Mouse (Mus musculus) liver, embryonic 13.5 days (tissue): Measurements from ENCODE around the gene Masp2. TPM values are rescaled to one million over a fixed set of nuclear protein-coding genes. Genes with fewer than 3 reads are reported as not detected.

Source experiments
- ATAC-seq: fragments of 200-750 bp; cut with Nextera tagmentation; 2 replicates; pipeline ENCODE4 v1.8.0; 2017; ENCODE audit warnings: low read depth, mild to moderate bottlenecking, moderate number of reproducible peaks, moderate library complexity
- DNase-seq: peaks from one replicate; pipeline ENCODE4 v3.0.0; 2022
- H3K27ac ChIP-seq: fragments of 300-500 bp; sonication (generic); 2 replicates; pipeline ENCODE4 v1.5.1; 2015; ENCODE audit warnings: moderate library complexity, mild to moderate bottlenecking, inconsistent platforms
- H3K27me3 ChIP-seq: fragments of 300-500 bp; sonication (generic); 2 replicates; pipeline ENCODE4 v1.6.1; 2015; ENCODE audit warnings: mild to moderate bottlenecking, inconsistent platforms
- H3K36me3 ChIP-seq: fragments of 300-500 bp; sonication (generic); 2 replicates; pipeline ENCODE4 v1.6.1; 2015; ENCODE audit warnings: mild to moderate bottlenecking, inconsistent platforms
- H3K4me1 ChIP-seq: fragments of 300-500 bp; sonication (generic); replicated peaks from 2 replicates; pipeline ENCODE4 v1.6.1; 2015; ENCODE audit warnings: inconsistent platforms
- H3K4me2 ChIP-seq: fragments of 300-500 bp; sonication (generic); 2 replicates; pipeline ENCODE4 v1.6.1; 2015; ENCODE audit warnings: inconsistent platforms, mild to moderate bottlenecking, moderate library complexity
- H3K4me3 ChIP-seq: fragments of 300-500 bp; sonication (generic); replicated peaks from 2 replicates; pipeline ENCODE4 v1.5.1; 2015; ENCODE audit warnings: mild to moderate bottlenecking, inconsistent platforms
- H3K9ac ChIP-seq: fragments of 300-500 bp; sonication (generic); 2 replicates; pipeline ENCODE4 v1.6.1; 2015; ENCODE audit warnings: mild to moderate bottlenecking, inconsistent platforms
- H3K9me3 ChIP-seq: fragments of 300-500 bp; sonication (generic); replicated peaks from 2 replicates; pipeline ENCODE4 v1.6.1; 2016; ENCODE audit warnings: inconsistent platforms
- WGBS: fragments of 180-500 bp; shearing (Covaris S2); methylation state at CpG from one replicate; pipeline ENCODE4 v1.1.7; 2015; ENCODE audit not compliant: insufficient replicate concordance; 5-methylcytosine and 5-hydroxymethylcytosine counted together
- polyA plus RNA-seq: library from polyadenylated mRNA; unstranded; fragments of >200 nt; fragmentation: Nextera tagmentation; extraction: Ambion mirVana; gene quantifications from 2 replicates; pipeline ENCODE4 v1.2.1, GENCODE M21; 2015

Masp2 gene
- polyA plus RNA-seq, 1 experiment from 2014 or later, result 14.8 TPM

DNA sequence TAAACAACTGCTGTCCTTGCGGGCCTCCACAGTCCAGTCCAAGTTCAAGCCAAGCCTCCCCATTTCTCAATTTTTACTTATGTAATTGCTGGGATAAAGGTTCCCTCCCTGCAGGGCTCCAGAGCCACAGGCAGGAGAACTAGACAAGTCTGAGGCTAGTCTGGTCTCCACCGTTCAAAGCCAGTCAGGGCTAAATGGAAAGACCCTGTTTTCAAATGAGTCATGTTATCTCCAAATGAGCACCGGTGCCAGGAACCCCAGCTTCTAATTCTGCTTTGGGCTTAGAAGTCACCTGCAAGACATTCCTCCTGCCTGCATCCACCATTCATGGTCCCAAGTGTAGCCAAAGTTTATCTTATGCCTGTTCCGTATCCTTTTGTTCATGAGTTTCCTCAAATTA, 483 bp upstream of the Masp2 start:
- DNase-seq, result no peak
- WGBS, result 41% methylated on average over 4 of the region's 4 CpGs
- Histone ChIP-seq H3K4me1 (peaks cover 32% of the 10 kb centered on the region), H3K4me2 (no peak overlapping the region), H3K27me3 (no peaks in the 10 kb centered on the region), H3K9ac (no peak overlapping the region), H3K9me3 (peaks cover 6% of the 10 kb centered on the region), H3K36me3 (peaks cover 27% of the 10 kb centered on the region), H3K27ac (no peak overlapping the region; the same call in 1 of the 2 replicates), H3K4me3 (no peak overlapping the region)
- ATAC-seq, result no peak

- Histone ChIP-seq H3K36me3 (peaks cover 10% of the 10 kb centered on the region), H3K27ac (no peak overlapping the region), H3K9ac (no peak overlapping the region), H3K4me2 (peak overlapping the region; percentile 37), H3K4me3 (no peak overlapping the region), H3K9me3 (no peaks in the 10 kb centered on the region; the same call in 1 of the 2 replicates), H3K4me1 (peaks cover 32% of the 10 kb centered on the region), H3K27me3 (no peaks in the 10 kb centered on the region)
- 68% methylated on average over 10 of the region's 10 CpGs for WGBS
- no peak for ATAC-seq
- DNase-seq, result no peak
These were observed 1.2 kb downstream of the Masp2 start for GRCm38 (mm10) chr4:148603376-148604139.

DNA sequence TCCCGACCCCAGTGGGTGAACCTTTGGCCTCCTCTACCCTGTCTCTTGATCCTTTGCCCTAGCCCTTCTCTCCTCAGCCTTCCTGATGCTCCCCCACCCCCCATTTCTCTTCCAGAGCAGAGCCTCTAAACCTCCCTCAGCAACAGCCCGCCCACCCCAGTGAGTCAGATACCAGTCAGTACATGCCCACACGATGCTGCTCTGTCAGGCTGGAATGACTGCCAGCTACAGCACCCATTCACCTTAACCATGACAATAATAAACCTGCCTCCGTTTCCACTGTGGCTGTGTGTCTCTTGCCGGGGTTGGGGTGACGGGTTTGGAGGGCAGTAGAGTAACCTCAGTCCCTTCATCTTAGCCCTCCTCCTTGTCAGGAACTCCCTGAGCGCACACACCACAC, 1.8 kb downstream of the Masp2 start:
- H3K9me3 ChIP-seq, result no peaks in the 10 kb centered on the region; the same call in 1 of the 2 replicates
- 70% methylated on average over 7 of the region's 7 CpGs for WGBS
- no peak overlapping the region for H3K4me3 ChIP-seq
- no peak overlapping the region for H3K27ac ChIP-seq
- H3K4me1 ChIP-seq, result peaks cover 32% of the 10 kb centered on the region
- no peaks in the 10 kb centered on the region for H3K27me3 ChIP-seq
- H3K4me2 ChIP-seq, result peak overlapping the region; percentile 37; the same call in 1 of the 2 replicates
- peaks cover 5% of the 10 kb centered on the region for H3K36me3 ChIP-seq
- no peak overlapping the region for H3K9ac ChIP-seq
- DNase-seq (no peak), ATAC-seq (no peak)

DNA sequence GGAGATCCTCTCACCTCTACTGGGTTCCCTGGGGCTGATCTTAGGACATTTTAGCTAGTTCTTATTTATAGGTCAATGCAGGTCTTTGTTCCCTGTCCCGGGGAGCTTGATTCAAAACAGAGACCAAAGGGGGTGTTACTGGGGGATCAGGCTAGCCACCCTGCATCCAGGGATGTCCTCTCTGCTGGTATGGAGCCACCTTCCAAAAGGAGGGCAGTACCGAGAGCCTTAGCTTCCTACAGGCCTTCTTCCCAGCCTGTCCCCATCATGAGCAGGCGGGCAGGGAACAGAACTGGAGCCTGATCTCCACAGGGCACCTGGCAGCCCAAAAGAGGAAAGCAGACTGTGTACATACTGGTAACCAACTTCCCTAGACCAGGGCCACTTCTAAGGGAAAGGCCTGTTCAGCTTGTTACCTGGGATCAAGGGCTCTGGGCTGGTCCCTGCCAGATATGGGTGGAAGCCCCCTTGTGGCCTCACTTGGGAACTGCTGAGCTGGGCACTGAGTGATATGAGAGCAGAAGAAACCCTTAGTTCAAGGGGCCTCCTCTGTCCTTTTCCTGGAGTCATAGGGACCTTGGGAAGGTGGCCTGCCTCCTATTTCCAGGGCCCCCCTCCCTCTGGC, 2.3 kb downstream of the Masp2 start:
- peak; percentile 60 for DNase-seq
- H3K27ac ChIP-seq, result no peak overlapping the region
- no peaks in the 10 kb centered on the region for H3K9me3 ChIP-seq
- H3K4me3 ChIP-seq, result no peak overlapping the region
- H3K4me1 ChIP-seq, result peaks cover 32% of the 10 kb centered on the region
- no peak overlapping the region for H3K9ac ChIP-seq
- H3K27me3 ChIP-seq, result no peaks in the 10 kb centered on the region
- H3K4me2 ChIP-seq, result no peak overlapping the region
- peaks cover under 1% of the 10 kb centered on the region; the same call in 1 of the 2 replicates for H3K36me3 ChIP-seq
- peak; percentile 51; the same call in 1 of the 2 replicates for ATAC-seq
- 71% methylated on average over 3 of the region's 3 CpGs for WGBS

- no peaks in the 10 kb centered on the region for H3K27me3 ChIP-seq
- DNase-seq (peak; percentile 59), ATAC-seq (0 out of 2 replicates have a peak, but pooled peaks have one; percentile 29)
- H3K9ac ChIP-seq, result no peak overlapping the region
- WGBS, result 16% methylated on average over 5 of the region's 5 CpGs
- H3K4me3 ChIP-seq, result no peak overlapping the region
- H3K27ac ChIP-seq, result no peak overlapping the region
- no peaks in the 10 kb centered on the region for H3K9me3 ChIP-seq
- no peak overlapping the region for H3K4me2 ChIP-seq
- H3K4me1 ChIP-seq, result peaks cover 11% of the 10 kb centered on the region
- H3K36me3 ChIP-seq, result peaks cover 13% of the 10 kb centered on the region
These were observed 5.4 kb downstream of the Masp2 start for GRCm38 (mm10) chr4:148607758-148608157.

- H3K27me3 ChIP-seq, result no peaks in the 10 kb centered on the region
- DNase-seq (no peak), ATAC-seq (no peak)
- no peak overlapping the region for H3K27ac ChIP-seq
- H3K9ac ChIP-seq, result no peak overlapping the region
- H3K9me3 ChIP-seq, result no peaks in the 10 kb centered on the region
- H3K36me3 ChIP-seq, result peaks cover 31% of the 10 kb centered on the region
- H3K4me1 ChIP-seq, result 0 out of 2 replicates have a peak, but pooled peaks cover 7% of the 10 kb centered on the region
- WGBS, result 74% methylated on average over 5 of the region's 5 CpGs
- H3K4me3 ChIP-seq, result no peak overlapping the region
- no peak overlapping the region for H3K4me2 ChIP-seq
These were observed 7.5 kb downstream of the Masp2 start for GRCm38 (mm10) chr4:148609805-148610204.

- Histone ChIP-seq H3K9ac (no peak overlapping the region), H3K36me3 (peaks cover 41% of the 10 kb centered on the region), H3K27ac (no peak overlapping the region), H3K4me1 (0 out of 2 replicates have a peak, but pooled peaks cover 7% of the 10 kb centered on the region), H3K4me3 (no peak overlapping the region), H3K9me3 (no peaks in the 10 kb centered on the region), H3K27me3 (no peaks in the 10 kb centered on the region), H3K4me2 (no peak overlapping the region)
- ATAC-seq (no peak), DNase-seq (no peak)
- WGBS, result 64% methylated on average over 5 of the region's 5 CpGs
These were observed 8.4 kb downstream of the Masp2 start for GRCm38 (mm10) chr4:148610631-148611364.

- Histone ChIP-seq H3K36me3 (peaks cover 59% of the 10 kb centered on the region), H3K9me3 (no peaks in the 10 kb centered on the region), H3K4me1 (0 out of 2 replicates have a peak, but pooled peaks cover 7% of the 10 kb centered on the region), H3K4me3 (no peak overlapping the region), H3K4me2 (no peak overlapping the region), H3K27ac (no peak overlapping the region), H3K27me3 (no peaks in the 10 kb centered on the region), H3K9ac (no peak overlapping the region)
- ATAC-seq (no peak), DNase-seq (no peak)
- WGBS, result 74% methylated on average over 4 of the region's 4 CpGs
These were observed 10.2 kb downstream of the Masp2 start for GRCm38 (mm10) chr4:148612557-148612956.

DNA sequence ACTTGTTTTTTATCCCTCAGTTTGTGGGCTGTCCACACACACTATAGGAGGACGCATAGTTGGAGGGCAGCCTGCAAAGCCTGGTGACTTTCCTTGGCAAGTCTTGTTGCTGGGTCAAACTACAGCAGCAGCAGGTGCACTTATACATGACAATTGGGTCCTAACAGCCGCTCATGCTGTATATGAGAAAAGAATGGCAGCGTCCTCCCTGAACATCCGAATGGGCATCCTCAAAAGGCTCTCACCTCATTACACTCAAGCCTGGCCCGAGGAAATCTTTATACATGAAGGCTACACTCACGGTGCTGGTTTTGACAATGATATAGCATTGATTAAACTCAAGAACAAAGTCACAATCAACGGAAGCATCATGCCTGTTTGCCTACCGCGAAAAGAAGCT, 11.4 kb downstream of the Masp2 start:
- no peak overlapping the region for H3K27ac ChIP-seq
- ATAC-seq (no peak), DNase-seq (no peak)
- 0 out of 2 replicates have a peak, but pooled peaks cover 7% of the 10 kb centered on the region for H3K4me1 ChIP-seq
- H3K4me3 ChIP-seq, result no peak overlapping the region
- 85% methylated on average over 9 of the region's 9 CpGs for WGBS
- no peaks in the 10 kb centered on the region for H3K27me3 ChIP-seq
- H3K9ac ChIP-seq, result no peak overlapping the region
- H3K36me3 ChIP-seq, result peaks cover 67% of the 10 kb centered on the region
- no peaks in the 10 kb centered on the region for H3K9me3 ChIP-seq
- no peak overlapping the region for H3K4me2 ChIP-seq

GRCm38 (mm10) chr4:148619805-148620204, 17.5 kb downstream of the Masp2 start:
- no peaks in the 10 kb centered on the region for H3K9me3 ChIP-seq
- H3K4me1 ChIP-seq, result peaks cover 31% of the 10 kb centered on the region
- no peaks in the 10 kb centered on the region for H3K27me3 ChIP-seq
- peaks cover 94% of the 10 kb centered on the region for H3K36me3 ChIP-seq
- DNase-seq (no peak), ATAC-seq (no peak)
- no peak overlapping the region for H3K4me3 ChIP-seq
- no peak overlapping the region for H3K4me2 ChIP-seq
- H3K9ac ChIP-seq, result no peak overlapping the region
- 68% methylated on average over 1 of the region's 1 CpGs for WGBS
- no peak overlapping the region for H3K27ac ChIP-seq

DNA sequence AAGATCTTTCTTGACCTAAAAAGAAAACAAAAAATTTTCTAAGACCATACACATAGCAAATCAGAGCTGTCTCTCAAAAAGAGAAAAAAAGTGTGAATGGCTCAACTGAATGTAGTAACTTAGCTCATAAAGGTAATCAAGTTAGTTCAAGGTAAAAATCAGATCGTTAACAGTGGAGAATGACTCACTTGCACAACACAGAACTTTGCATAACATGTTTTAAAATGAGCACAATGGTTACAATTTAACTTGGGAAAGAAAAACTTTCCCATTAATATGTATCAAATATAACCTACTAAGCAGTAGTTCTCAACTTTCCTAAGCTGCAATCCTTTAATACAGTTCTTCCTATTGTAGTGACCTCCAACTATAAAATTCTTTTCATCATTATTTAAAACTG, 18.4 kb downstream of the Masp2 start:
- Histone ChIP-seq H3K4me1 (peaks cover 38% of the 10 kb centered on the region), H3K9ac (no peak overlapping the region), H3K27me3 (no peaks in the 10 kb centered on the region), H3K4me2 (no peak overlapping the region), H3K9me3 (no peaks in the 10 kb centered on the region), H3K27ac (no peak overlapping the region), H3K4me3 (no peak overlapping the region), H3K36me3 (peaks cover 90% of the 10 kb centered on the region)
- 94% methylated on average over 1 of the region's 1 CpGs for WGBS
- DNase-seq (no peak), ATAC-seq (no peak)
